16 mouse cellular contexts compared by ENCODE assay signal in genomic region chr2:84381997-84382396, GRCm38 (mm10).
"Had no signal": no experiment of that assay in that cellular context is flagged by ENCODE, and none has a peak within 500 bp of the region (broad histone marks: within the 10 kb centered on the region; RNA-seq: fewer than 3 reads in every experiment).

No protein-coding gene starts in this region.

- DNase-seq: kidney, adult 8-10 months; kidney, postnatal 25 days; lung, adult 2 months; lung, postnatal 10 days; retina, postnatal 1 day; thymus, adult 18-20 months; thymus, postnatal 36 days had no signal

- ATAC-seq: intestine, postnatal 0 days; midbrain, embryonic 13.5 days had no signal

- H3K9me3 ChIP-seq: limb, embryonic 10.5 days; liver, embryonic 15.5 days; midbrain, embryonic 13.5 days; neural tube, embryonic 15.5 days had no signal

- H3K4me3 ChIP-seq: left cerebral cortex, adult 2 months; limb, embryonic 10.5 days; liver, embryonic 15.5 days; midbrain, embryonic 13.5 days; myocyte; neural tube, embryonic 15.5 days had no signal

- H3K9ac ChIP-seq: liver, embryonic 15.5 days; midbrain, embryonic 13.5 days; neural tube, embryonic 15.5 days had no signal

- H3K36me3 ChIP-seq: limb, embryonic 10.5 days; liver, embryonic 15.5 days; midbrain, embryonic 13.5 days; neural tube, embryonic 15.5 days had no signal

- H3K27me3 ChIP-seq: liver, embryonic 15.5 days; midbrain, embryonic 13.5 days; neural tube, embryonic 15.5 days had no signal

- H3K4me2 ChIP-seq: liver, embryonic 11.5 days; liver, embryonic 15.5 days; midbrain, embryonic 13.5 days; neural tube, embryonic 15.5 days had no signal

- H3K27ac ChIP-seq: left cerebral cortex, adult 2 months; limb, embryonic 10.5 days; liver, embryonic 15.5 days; macrophage; midbrain, embryonic 13.5 days; neural tube, embryonic 15.5 days had no signal
